Comparison of ENCODE assay signal across 8 mouse cellular contexts in genomic region chr2:85047596-85048167, GRCm38 (mm10). TPM values are rescaled to one million over a fixed set of nuclear protein-coding genes. Genes with fewer than 3 reads are reported as not detected.
DNase-seq lines count a peak whose midpoint lies in the region; ATAC-seq lines count a peak whose summit lies in the region.

Tnks1bp1 (plus strand) TSS chr2:85048022.

- peak within 1 kb of the TSS; percentile 96 for H3K27ac ChIP-seq in hindbrain, embryonic 12.5 days

- no peaks in the 10 kb centered on the region for H3K27me3 ChIP-seq in hindbrain, embryonic 12.5 days

- ATAC-seq in hindbrain, embryonic 12.5 days (ENCODE audit: low FRiP score), result peak; percentile 86

- peaks cover 36% of the 10 kb centered on the region for H3K4me1 ChIP-seq in hindbrain, embryonic 12.5 days

- no peaks in the 10 kb centered on the region for H3K9me3 ChIP-seq in hindbrain, embryonic 12.5 days (replicated peaks)

- WGBS in hindbrain, embryonic 12.5 days, result under 1% methylated on average over 42 of the region's 42 CpGs

- H3K4me2 ChIP-seq in hindbrain, embryonic 12.5 days (replicated peaks), result peak within 1 kb of the TSS; percentile 70

- H3K9ac ChIP-seq in hindbrain, embryonic 12.5 days, result peak within 1 kb of the TSS; percentile 83

- H3K36me3 ChIP-seq in hindbrain, embryonic 12.5 days, result peaks cover 53% of the 10 kb centered on the region

- H3K4me3 ChIP-seq in hindbrain, embryonic 12.5 days, result peak within 1 kb of the TSS; percentile 72

- DNase-seq in NIH3T3 (ENCODE audit: low read depth), result peak; percentile 96
- DNase-seq in cerebellum, postnatal 10 days, result peak; percentile 94 to 95
- DNase-seq in frontal cortex, postnatal 10 days (ENCODE audit: low spot score in 2 of 2), result peak; percentile 93
- DNase-seq in layer of hippocampus, postnatal 14 days (ENCODE audit: low spot score in 2 of 2), result peak; percentile 90 to 95
- DNase-seq in lung, postnatal 14 days, result peak; percentile 99
- DNase-seq in retina, adult 2 months (ENCODE audit: low read depth, low spot score), result peak; percentile 86
- DNase-seq in thymus, postnatal 36 days, result peak; percentile 96 to 97

RNA-seq across cellular contexts. Expression of gene Tnks1bp1, which starts in this region (rescaled TPM):
- polyA plus RNA-seq in hindbrain, embryonic 12.5 days (2016; fragmentation: Nextera tagmentation; extraction: Ambion mirVana), result 42.2 and 46.7 TPM in 2 replicates
- 100 to 1,000 TPM; 128 to 141 TPM for total RNA-seq in layer of hippocampus, postnatal 14 days (2021)

Comparison
In these comparisons a context has a peak if more than half of its experiments do, and no peak if none do; other contexts are left out.
1. Peak in every context shown above with its lines: DNase-seq, ATAC-seq, H3K4me3 ChIP-seq and H3K27ac ChIP-seq.